Mouse (Mus musculus) kidney, postnatal 0 days (tissue): Measurements from ENCODE around the gene Gm340. TPM values are rescaled to one million over a fixed set of nuclear protein-coding genes. Genes with fewer than 3 reads are reported as not detected.

ENCODE experiments used
- ATAC-seq: fragments of 200-750 bp; cut with Nextera tagmentation; replicated peaks from 2 replicates; pipeline ENCODE4 v1.8.0; 2017; ENCODE audit warnings: low read depth, moderate number of reproducible peaks, moderate TSS enrichment, moderate library complexity; ENCODE audit not compliant: low FRiP score
- DNase-seq: peaks from one replicate; pipeline ENCODE4 v3.0.0-alpha.2; 2016; ENCODE audit warnings: low spot score
- H3K27ac ChIP-seq: fragments of 300-500 bp; sonication (generic); 2 replicates; pipeline ENCODE4 v1.5.1; 2014; ENCODE audit warnings: mild to moderate bottlenecking
- H3K27me3 ChIP-seq: fragments of 300-500 bp; sonication (generic); 2 replicates; pipeline ENCODE4 v1.6.1; 2014; ENCODE audit warnings: low read length, mixed read lengths; ENCODE audit not compliant: insufficient read depth
- H3K36me3 ChIP-seq: fragments of 300-500 bp; sonication (generic); 2 replicates; pipeline ENCODE4 v1.6.1; 2014; ENCODE audit warnings: low read length, mixed read lengths; ENCODE audit not compliant: insufficient read depth
- H3K4me1 ChIP-seq: fragments of 300-500 bp; sonication (generic); replicated peaks from 2 replicates; pipeline ENCODE4 v1.6.1; 2014; ENCODE audit warnings: antibody characterized with exemption, low read length, mixed read lengths; ENCODE audit not compliant: insufficient read depth
- H3K4me2 ChIP-seq: fragments of 300-500 bp; sonication (generic); 2 replicates; pipeline ENCODE4 v1.6.1; 2014; ENCODE audit warnings: mild to moderate bottlenecking, low read length, moderate library complexity, mixed read lengths
- H3K4me3 ChIP-seq: fragments of 300-500 bp; sonication (generic); replicated peaks from 2 replicates; pipeline ENCODE4 v1.5.1; 2014; ENCODE audit warnings: low read depth, low read length
- H3K9ac ChIP-seq: fragments of 300-500 bp; sonication (generic); 2 replicates; pipeline ENCODE4 v1.6.1; 2014; ENCODE audit warnings: low read depth, low read length
- H3K9me3 ChIP-seq: fragments of 300-500 bp; sonication (generic); replicated peaks from 2 replicates; pipeline ENCODE4 v1.6.1; 2016; ENCODE audit warnings: low read length, inconsistent platforms, mixed read lengths
- CTCF ChIP-seq: IDR thresholded peaks from 2 replicates; pipeline ENCODE4 v1.5.1; 2016; ENCODE audit warnings: antibody characterized with exemption, low read depth, mild to moderate bottlenecking, moderate library complexity
- WGBS: fragments of 180-500 bp; shearing (Covaris S2); extraction: QIAGEN DNeasy Blood & Tissue Kit; methylation state at CpG from one replicate; pipeline ENCODE4 v1.1.7; 2014; 5-methylcytosine and 5-hydroxymethylcytosine counted together
- polyA plus RNA-seq: library from polyadenylated mRNA; unstranded; fragments of >200 nt; fragmentation: Nextera tagmentation; extraction: Ambion mirVana; gene quantifications from 2 replicates; pipeline ENCODE4 v1.2.1, GENCODE M21; 2015

The Gm340 gene
- polyA plus RNA-seq, 1 experiment from 2014 or later, result 1.4 TPM

DNA sequence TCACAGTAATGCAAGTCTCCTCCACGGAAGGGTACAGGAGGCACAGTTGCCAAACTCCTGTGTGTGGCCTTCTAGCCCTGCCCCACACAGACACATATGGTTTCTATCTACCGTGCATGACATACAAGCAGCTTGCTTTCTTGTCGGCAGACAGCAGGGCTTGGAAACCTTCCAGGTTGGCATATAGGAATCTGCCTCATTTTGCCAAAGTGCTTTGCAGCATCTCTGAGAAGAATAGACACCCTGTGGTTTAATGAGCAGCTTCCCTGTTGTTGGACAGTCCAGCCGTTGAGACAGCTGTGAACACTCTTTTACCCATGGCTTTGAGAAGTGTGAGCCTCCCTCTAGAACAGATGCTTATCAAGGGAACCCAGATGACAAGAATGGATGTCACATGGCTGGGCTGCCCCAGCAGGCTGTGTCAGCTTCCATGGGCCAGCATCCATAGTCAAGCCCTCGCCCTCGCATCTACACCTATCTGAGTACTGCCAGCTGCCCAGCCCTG lies 36.0 kb downstream of the Gm340 start:
- no peak overlapping the region for H3K4me3 ChIP-seq
- no peak overlapping the region for H3K27ac ChIP-seq
- no peak overlapping the region for H3K9ac ChIP-seq
- H3K27me3 ChIP-seq, result no peaks in the 10 kb centered on the region
- WGBS, result 43% methylated on average over 6 of the region's 6 CpGs
- no peaks in the 10 kb centered on the region for H3K4me1 ChIP-seq
- ATAC-seq (no peak), DNase-seq (no peak)
- H3K4me2 ChIP-seq, result no peak overlapping the region
- H3K9me3 ChIP-seq, result no peaks in the 10 kb centered on the region
- TF ChIP-seq CTCF, result no peak
- H3K36me3 ChIP-seq, result no peaks in the 10 kb centered on the region

DNA sequence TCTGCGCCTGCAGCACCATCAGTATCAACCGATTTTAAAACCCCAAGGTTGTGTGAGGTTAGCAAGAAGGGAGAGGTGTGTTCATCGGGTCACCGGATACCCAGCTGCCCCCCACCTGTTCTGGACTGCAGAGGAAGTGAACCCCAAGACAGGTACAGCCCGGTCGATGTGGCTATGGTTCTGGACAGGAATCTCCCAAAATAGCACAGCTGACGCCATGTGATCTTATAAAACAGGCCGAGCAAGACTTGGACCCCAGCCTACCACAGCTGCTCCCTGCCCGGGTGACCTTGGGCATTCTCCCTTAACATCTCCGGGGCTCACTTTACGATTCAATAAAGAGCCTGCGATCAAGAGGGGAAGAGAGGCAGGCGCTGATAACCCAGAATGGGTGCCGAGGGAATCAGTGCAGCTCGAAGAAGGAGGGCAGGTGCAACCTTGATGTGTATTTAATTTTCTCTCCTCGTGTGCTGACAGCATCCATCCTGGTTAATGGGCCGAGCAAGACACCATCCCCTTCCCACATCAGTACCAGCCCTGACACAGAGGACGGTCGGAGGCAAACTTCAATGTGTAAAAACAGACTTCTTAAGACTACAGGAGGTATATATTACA lies 36.7 kb downstream of the Gm340 start:
- no peaks in the 10 kb centered on the region for H3K27me3 ChIP-seq
- H3K4me2 ChIP-seq, result no peak overlapping the region
- peak; percentile 22 for DNase-seq
- TF ChIP-seq CTCF, result no peak
- 33% methylated on average over 19 of the region's 19 CpGs for WGBS
- no peak overlapping the region for H3K4me3 ChIP-seq
- no peaks in the 10 kb centered on the region for H3K36me3 ChIP-seq
- H3K9me3 ChIP-seq, result no peaks in the 10 kb centered on the region
- no peak overlapping the region for H3K9ac ChIP-seq
- 0 out of 2 replicates have a peak, but pooled peaks have one; percentile 17 for ATAC-seq
- no peak overlapping the region for H3K27ac ChIP-seq
- H3K4me1 ChIP-seq, result no peaks in the 10 kb centered on the region

DNA sequence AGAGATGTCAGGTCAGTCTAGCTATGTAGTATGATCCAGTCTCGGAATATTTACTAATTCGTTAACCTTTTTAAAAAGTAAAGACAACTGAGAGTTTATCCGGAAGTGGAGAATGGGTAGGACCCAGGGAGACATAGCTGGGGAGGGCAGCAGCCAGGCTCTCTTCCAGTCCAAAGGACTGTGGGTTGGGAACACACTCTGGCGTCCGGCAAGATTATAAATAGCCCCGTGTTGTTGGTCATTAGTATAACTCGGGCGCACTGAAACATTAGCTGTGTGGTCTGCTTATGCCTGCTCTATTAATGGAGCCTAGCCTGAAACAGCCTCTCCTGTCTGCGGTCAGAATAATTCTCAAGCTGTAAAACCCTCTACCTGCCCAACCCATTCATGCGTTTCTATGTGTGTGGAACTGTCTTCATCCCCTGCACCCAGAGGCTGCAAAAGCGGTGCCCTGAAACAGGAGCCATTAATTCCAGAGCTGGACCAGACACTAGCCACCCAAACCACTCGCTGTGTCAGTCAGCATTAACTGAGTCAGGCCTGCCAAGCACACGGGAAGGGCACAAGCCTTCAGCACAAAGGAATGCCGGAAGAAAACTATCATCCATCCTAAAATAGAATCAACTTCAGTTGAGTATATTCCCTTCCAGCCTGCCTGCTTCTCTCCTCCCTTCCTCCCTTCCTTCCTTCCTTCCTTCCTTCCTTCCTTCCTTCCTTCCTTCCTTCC lies 38.4 kb downstream of the Gm340 start:
- no peaks in the 10 kb centered on the region for H3K9me3 ChIP-seq

DNA sequence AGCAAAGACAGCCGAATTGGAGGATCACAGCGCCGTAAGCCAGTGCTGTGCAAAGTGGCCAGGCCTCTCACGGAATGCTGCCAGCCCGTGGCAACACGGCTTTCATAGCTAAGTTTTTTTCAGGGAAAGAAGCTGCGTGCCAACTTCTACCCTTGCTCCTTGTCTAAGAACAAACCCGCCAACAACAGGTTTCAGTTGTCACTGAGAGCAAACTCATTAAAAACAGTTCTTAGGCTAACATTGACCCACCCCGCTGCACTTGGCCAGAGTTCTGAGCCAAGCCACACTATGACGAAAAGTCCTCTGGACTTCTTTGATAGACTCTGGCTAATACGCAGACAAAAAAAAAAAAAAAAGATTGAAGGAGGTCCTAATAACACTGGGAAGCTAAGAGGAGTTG lies 46.8 kb downstream of the Gm340 start:
- Histone ChIP-seq H3K9me3 (no peaks in the 10 kb centered on the region), H3K36me3 (no peaks in the 10 kb centered on the region), H3K4me1 (no peaks in the 10 kb centered on the region), H3K27me3 (no peaks in the 10 kb centered on the region), H3K9ac (no peak overlapping the region), H3K4me3 (no peak overlapping the region), H3K27ac (no peak overlapping the region), H3K4me2 (no peak overlapping the region)
- DNase-seq, result no peak
- TF ChIP-seq CTCF, result no peak
- 70% methylated on average over 11 of the region's 11 CpGs for WGBS
- no peak for ATAC-seq

More for the DNA sequence above, 38.4 kb downstream of the Gm340 start:
- ATAC-seq (no peak), DNase-seq (no peak)
- H3K9ac ChIP-seq, result no peak overlapping the region
- no peak for TF ChIP-seq CTCF
- WGBS, result 64% methylated on average over 14 of the region's 14 CpGs
- no peak overlapping the region for H3K4me2 ChIP-seq
- no peaks in the 10 kb centered on the region for H3K36me3 ChIP-seq
- no peak overlapping the region for H3K4me3 ChIP-seq
- H3K27me3 ChIP-seq, result no peaks in the 10 kb centered on the region
- H3K27ac ChIP-seq, result no peak overlapping the region
- no peaks in the 10 kb centered on the region for H3K4me1 ChIP-seq

DNA sequence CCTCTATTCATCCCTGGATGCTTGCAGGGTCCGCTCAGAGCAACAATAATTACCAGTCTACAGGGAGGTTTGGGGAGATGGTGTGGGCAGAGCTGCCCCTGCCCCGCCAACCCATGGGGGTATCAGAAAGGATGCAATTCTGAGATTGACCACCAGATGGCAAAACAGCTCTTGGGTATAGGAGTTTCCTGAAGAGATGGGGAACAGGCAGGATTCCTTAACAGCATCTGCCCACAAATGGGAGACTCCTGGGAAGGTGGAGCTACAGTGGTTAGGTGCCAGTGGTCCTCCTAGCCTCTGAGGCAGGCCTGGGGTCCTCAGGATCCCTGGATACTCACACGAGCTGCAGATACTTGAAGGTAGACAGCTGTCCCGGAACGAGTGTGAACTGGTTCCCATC lies 47.4 kb downstream of the Gm340 start:
- no peak overlapping the region for H3K4me2 ChIP-seq
- H3K4me3 ChIP-seq, result no peak overlapping the region
- no peaks in the 10 kb centered on the region for H3K27me3 ChIP-seq
- ATAC-seq, result no peak
- H3K27ac ChIP-seq, result no peak overlapping the region
- no peaks in the 10 kb centered on the region for H3K9me3 ChIP-seq
- no peak overlapping the region for H3K9ac ChIP-seq
- peak; percentile 67 for DNase-seq
- no peaks in the 10 kb centered on the region for H3K36me3 ChIP-seq
- WGBS, result 48% methylated on average over 5 of the region's 5 CpGs
- peak; percentile 85 for TF ChIP-seq CTCF
- H3K4me1 ChIP-seq, result no peaks in the 10 kb centered on the region

DNA sequence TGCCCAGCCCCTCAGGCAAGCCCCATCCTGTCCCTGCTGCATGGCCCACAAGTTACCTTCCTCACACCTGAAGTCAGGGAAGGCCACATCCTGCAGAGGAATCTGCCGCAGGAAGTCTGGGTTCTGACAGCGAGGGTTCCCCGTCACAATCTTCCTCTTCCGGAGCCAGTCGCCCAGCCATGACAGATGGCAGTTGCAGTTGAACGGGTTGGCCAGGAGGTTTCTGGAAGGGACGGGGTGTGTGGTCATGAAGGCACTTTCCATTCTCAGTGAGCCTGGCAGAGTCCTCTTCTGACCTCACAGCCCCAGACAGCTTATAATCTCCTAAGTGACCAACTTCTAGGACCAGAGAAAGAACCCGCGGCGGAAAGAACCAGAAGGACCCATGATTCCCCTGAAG lies 51.9 kb downstream of the Gm340 start:
- ATAC-seq, result no peak
- Histone ChIP-seq H3K9ac (no peak overlapping the region), H3K4me3 (no peak overlapping the region), H3K36me3 (no peaks in the 10 kb centered on the region), H3K4me2 (no peak overlapping the region), H3K27ac (no peak overlapping the region), H3K4me1 (no peaks in the 10 kb centered on the region), H3K27me3 (no peaks in the 10 kb centered on the region), H3K9me3 (no peaks in the 10 kb centered on the region)
- WGBS, result 58% methylated on average over 10 of the region's 10 CpGs
- DNase-seq, result no peak
- no peak for TF ChIP-seq CTCF
